Mouse (Mus musculus): ENCODE measurements around the gene Ccr10. TPM values are rescaled to one million over a fixed set of nuclear protein-coding genes. Genes with fewer than 3 reads are reported as not detected.

Ccr10 gene
- polyA plus RNA-seq, 1 experiment from 2014 or later = 0.55 TPM

GRCm38 (mm10) chr11:101186526-101187247 is 11.4 kb upstream of the Ccr10 start:
- WGBS = 83% methylated on average over 27 of the region's 27 CpGs
- Histone ChIP-seq H3K27me3 (no peaks in the 10 kb centered on the region), H3K4me3 (no peak overlapping the region), H3K4me1 (peaks cover 33% of the 10 kb centered on the region), H3K9me3 (no peaks in the 10 kb centered on the region), H3K27ac (no peak overlapping the region), H3K4me2 (no peak overlapping the region), H3K9ac (no peak overlapping the region), H3K36me3 (no peaks in the 10 kb centered on the region)
- ATAC-seq (ENCODE audit: borderline replicate concordance, extremely low read depth, low FRiP score, low TSS enrichment) = no peak

DNA sequence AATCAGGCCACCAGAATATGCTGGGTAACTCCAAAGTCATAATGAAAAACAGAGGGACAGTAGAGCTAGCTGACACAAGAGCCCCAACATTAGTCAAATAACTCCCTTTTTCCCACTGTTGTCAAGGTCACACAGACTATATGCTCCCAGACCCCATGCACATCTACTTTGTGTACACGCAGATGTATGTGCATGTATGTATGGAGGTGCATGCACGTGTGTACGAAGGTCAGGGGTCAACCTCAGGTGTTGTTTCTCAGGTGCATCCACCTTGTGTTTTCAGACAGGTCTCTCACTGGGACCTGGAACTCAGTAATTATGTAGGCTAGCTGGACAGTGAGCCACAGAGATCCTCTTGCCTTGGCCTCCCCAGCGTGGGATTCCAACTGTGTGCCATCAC is 10.2 kb upstream of the Ccr10 start:
- Histone ChIP-seq H3K27ac (no peak overlapping the region), H3K4me3 (no peak overlapping the region), H3K4me2 (no peak overlapping the region), H3K4me1 (peaks cover 23% of the 10 kb centered on the region), H3K9ac (no peak overlapping the region), H3K36me3 (no peaks in the 10 kb centered on the region), H3K9me3 (no peaks in the 10 kb centered on the region), H3K27me3 (peaks cover 2% of the 10 kb centered on the region)
- WGBS = 87% methylated on average over 4 of the region's 4 CpGs
- no peak for ATAC-seq (ENCODE audit: borderline replicate concordance, extremely low read depth, low FRiP score, low TSS enrichment)

- H3K36me3 ChIP-seq = no peaks in the 10 kb centered on the region
- WGBS = 85% methylated on average over 12 of the region's 12 CpGs
- H3K4me3 ChIP-seq = no peak overlapping the region
- no peak overlapping the region for H3K9ac ChIP-seq
- peaks cover 19% of the 10 kb centered on the region for H3K4me1 ChIP-seq
- no peak for ATAC-seq (ENCODE audit: borderline replicate concordance, extremely low read depth, low FRiP score, low TSS enrichment)
- H3K9me3 ChIP-seq = no peaks in the 10 kb centered on the region
- H3K4me2 ChIP-seq = no peak overlapping the region
- no peak overlapping the region for H3K27ac ChIP-seq
- peaks cover 5% of the 10 kb centered on the region for H3K27me3 ChIP-seq
Observed at GRCm38 (mm10) chr11:101184984-101185383, 9.7 kb upstream of the Ccr10 start.

DNA sequence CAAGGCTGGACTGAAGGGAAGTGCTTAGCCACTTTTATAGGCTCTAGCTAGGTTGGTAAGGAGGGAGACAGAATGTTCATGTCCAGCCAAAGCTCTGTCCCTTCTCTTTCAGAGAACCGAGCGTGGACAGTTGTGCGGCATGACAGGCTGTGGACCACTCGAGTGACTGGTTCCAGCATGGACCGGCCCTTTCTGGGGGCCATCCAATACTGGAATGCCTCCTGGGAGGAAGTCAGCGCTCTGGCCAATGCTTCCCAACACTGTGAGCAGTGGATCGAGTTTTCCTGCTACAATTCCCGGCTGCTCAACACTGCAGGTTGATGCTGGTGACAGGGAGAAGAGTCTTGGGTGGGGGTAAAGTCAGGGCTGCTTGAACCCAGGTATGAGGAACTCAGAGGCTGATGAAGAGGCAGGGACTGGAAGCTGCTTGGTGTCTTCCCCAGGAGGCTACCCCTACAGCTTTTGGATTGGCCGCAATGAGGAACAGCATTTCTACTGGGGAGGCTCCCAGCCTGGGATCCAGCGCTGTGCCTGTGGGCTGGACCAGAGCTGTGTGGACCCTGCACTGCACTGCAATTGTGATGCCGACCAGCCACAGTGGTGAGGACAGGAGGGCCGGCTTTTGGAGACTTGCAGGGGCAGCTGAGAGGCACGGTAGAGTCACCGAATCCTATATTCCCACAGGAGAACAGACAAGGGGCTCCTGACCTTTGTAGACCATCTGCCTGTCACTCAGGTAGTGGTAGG is 7.7 kb upstream of the Ccr10 start:
- no peak for ATAC-seq (ENCODE audit: borderline replicate concordance, extremely low read depth, low FRiP score, low TSS enrichment)
- H3K9me3 ChIP-seq = no peaks in the 10 kb centered on the region
- 0 out of 2 replicates have a peak, but pooled peaks cover 3% of the 10 kb centered on the region for H3K4me1 ChIP-seq
- no peak overlapping the region for H3K27ac ChIP-seq
- H3K4me3 ChIP-seq = no peak overlapping the region
- no peaks in the 10 kb centered on the region for H3K36me3 ChIP-seq
- H3K27me3 ChIP-seq = peaks cover 14% of the 10 kb centered on the region
- H3K4me2 ChIP-seq = no peak overlapping the region
- H3K9ac ChIP-seq = no peak overlapping the region
- WGBS = 71% methylated on average over 14 of the region's 14 CpGs

DNA sequence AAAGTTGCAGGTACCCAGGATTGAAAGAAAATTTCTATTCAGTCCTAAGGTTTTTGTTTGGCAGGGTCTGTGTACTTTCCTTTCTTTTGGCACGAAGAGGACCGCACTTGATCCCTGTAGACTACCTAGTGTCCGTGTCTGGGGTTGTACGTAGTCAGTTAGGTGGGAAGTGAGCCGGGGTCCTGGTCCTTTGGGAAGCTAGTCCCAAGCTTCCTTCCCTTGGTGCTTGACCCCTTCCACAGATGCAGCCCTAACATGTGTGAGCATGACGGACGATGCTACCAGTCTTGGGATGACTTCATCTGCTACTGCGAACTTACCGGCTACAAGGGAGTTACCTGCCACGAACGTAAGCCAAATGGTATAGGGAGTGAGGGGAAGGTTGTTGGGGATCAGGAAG is 6.7 kb upstream of the Ccr10 start:
- ATAC-seq (ENCODE audit: borderline replicate concordance, extremely low read depth, low FRiP score, low TSS enrichment) = no peak
- no peaks in the 10 kb centered on the region for H3K9me3 ChIP-seq
- no peak overlapping the region for H3K4me2 ChIP-seq
- H3K9ac ChIP-seq = no peak overlapping the region
- 90% methylated on average over 11 of the region's 11 CpGs for WGBS
- H3K4me3 ChIP-seq = no peak overlapping the region
- H3K27me3 ChIP-seq = peaks cover 24% of the 10 kb centered on the region
- H3K27ac ChIP-seq = no peak overlapping the region
- H3K4me1 ChIP-seq = peaks cover 5% of the 10 kb centered on the region; the same call in 1 of the 2 replicates
- no peaks in the 10 kb centered on the region for H3K36me3 ChIP-seq

DNA sequence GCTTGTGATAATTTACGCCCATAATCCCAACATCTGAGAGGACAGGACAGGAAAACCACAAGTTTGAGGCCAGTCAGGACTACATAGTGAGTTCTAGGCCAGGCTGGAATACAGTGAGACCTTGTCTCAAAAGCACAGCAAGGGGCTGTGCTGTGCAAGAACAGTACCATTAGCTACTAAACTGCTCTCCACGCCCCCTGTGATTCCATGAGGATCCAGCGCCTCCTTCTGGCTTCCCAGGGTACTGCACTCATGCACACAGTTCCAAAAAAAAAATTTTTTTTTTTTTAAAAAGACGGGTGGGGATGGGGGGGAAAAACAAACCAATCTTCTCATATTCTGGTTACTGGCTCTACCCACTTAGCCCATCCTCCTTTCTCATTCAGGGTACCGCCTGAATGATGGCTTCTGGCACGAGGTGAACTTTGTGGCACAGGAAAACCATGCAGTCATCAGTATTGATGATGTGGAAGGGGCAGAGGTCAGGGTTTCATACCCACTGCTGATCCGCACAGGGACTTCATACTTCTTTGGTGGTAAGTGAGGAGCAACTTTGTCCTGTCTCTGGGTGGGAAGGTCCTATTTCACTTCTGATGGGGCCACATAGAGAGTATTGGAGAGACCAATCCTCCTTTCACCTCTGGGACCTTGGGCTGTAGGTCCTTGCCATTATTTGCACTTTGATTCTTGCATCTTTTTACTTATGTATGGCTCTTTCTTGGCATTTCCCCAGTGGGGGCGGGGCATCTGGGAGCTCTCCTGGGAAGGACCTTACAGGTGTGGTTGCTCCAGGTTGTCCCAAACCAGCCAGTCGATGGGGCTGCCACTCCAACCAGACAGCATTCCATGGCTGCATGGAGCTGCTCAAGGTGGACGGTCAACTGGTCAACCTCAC is 5.8 kb upstream of the Ccr10 start:
- no peak for ATAC-seq (ENCODE audit: borderline replicate concordance, extremely low read depth, low FRiP score, low TSS enrichment)
- Histone ChIP-seq H3K9ac (no peak overlapping the region), H3K36me3 (no peaks in the 10 kb centered on the region), H3K4me2 (no peak overlapping the region), H3K27ac (no peak overlapping the region), H3K4me1 (peaks cover 14% of the 10 kb centered on the region), H3K27me3 (peaks cover 32% of the 10 kb centered on the region), H3K4me3 (no peak overlapping the region), H3K9me3 (no peaks in the 10 kb centered on the region)
- WGBS = 35% methylated on average over 10 of the region's 10 CpGs

GRCm38 (mm10) chr11:101180261-101180660 is 5.0 kb upstream of the Ccr10 start:
- H3K4me3 ChIP-seq = no peak overlapping the region
- 55% methylated on average over 17 of the region's 17 CpGs for WGBS
- H3K27me3 ChIP-seq = peaks cover 39% of the 10 kb centered on the region
- no peak overlapping the region for H3K9ac ChIP-seq
- no peak overlapping the region for H3K27ac ChIP-seq
- no peak overlapping the region for H3K4me2 ChIP-seq
- peaks cover 20% of the 10 kb centered on the region for H3K4me1 ChIP-seq
- ATAC-seq (ENCODE audit: borderline replicate concordance, extremely low read depth, low FRiP score, low TSS enrichment) = no peak
- no peaks in the 10 kb centered on the region for H3K36me3 ChIP-seq
- no peaks in the 10 kb centered on the region for H3K9me3 ChIP-seq

GRCm38 (mm10) chr11:101179306-101179705 is 4.1 kb upstream of the Ccr10 start:
- no peak for ATAC-seq (ENCODE audit: borderline replicate concordance, extremely low read depth, low FRiP score, low TSS enrichment)
- no peak overlapping the region for H3K27ac ChIP-seq
- 81% methylated on average over 15 of the region's 15 CpGs for WGBS
- H3K9me3 ChIP-seq = no peaks in the 10 kb centered on the region
- no peak overlapping the region for H3K4me2 ChIP-seq
- peaks cover 48% of the 10 kb centered on the region for H3K27me3 ChIP-seq
- peaks cover 29% of the 10 kb centered on the region for H3K4me1 ChIP-seq
- H3K36me3 ChIP-seq = no peaks in the 10 kb centered on the region
- no peak overlapping the region for H3K4me3 ChIP-seq
- H3K9ac ChIP-seq = no peak overlapping the region

DNA sequence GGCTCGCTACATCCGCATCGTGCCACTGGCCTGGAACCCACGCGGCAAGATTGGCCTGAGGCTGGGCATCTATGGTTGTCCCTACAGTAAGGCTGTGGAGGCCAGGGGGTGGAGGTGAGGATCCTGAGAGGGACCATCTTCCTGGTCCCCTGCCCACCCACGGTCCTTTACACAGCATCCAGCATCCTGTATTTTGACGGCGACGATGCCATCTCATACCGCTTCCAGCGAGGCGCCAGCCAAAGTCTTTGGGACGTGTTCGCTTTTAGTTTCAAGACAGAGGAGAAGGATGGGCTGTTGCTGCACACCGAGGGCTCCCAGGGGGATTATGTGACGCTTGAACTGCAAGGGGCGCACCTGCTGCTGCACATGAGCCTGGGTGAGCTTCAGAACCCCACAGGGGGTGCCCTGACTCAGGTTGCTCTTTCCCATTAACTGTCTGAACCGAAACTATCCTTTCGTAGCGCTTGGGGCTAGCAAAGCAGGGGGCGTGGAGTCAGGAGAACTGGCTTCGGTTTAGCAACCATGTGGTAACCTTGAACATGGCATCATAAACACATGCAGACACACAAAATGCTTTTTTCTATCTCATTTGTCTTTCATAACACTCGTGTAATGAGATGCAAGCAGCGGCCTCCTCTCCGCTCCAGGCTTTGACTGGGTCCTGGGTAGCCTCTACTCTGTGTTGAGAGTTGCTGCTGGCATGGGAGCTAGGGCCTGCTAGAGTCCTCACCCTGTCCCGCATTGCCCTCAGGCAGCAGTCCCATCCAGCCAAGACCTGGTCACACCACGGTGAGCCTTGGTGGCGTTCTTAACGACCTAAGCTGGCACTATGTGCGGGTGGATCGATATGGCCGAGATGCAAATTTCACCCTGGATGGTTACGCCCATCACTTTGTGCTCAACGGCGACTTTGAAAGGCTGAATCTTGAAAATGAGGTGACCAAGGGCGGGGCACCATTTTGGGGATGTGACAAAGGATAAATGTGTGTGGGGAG is 3.1 kb upstream of the Ccr10 start:
- Histone ChIP-seq H3K27me3 (peaks cover 49% of the 10 kb centered on the region), H3K27ac (no peak overlapping the region), H3K36me3 (no peaks in the 10 kb centered on the region), H3K9ac (no peak overlapping the region), H3K9me3 (no peaks in the 10 kb centered on the region), H3K4me2 (no peak overlapping the region), H3K4me1 (peaks cover 37% of the 10 kb centered on the region), H3K4me3 (no peak overlapping the region)
- WGBS = 61% methylated on average over 36 of the region's 36 CpGs
- no peak for ATAC-seq (ENCODE audit: borderline replicate concordance, extremely low read depth, low FRiP score, low TSS enrichment)

DNA sequence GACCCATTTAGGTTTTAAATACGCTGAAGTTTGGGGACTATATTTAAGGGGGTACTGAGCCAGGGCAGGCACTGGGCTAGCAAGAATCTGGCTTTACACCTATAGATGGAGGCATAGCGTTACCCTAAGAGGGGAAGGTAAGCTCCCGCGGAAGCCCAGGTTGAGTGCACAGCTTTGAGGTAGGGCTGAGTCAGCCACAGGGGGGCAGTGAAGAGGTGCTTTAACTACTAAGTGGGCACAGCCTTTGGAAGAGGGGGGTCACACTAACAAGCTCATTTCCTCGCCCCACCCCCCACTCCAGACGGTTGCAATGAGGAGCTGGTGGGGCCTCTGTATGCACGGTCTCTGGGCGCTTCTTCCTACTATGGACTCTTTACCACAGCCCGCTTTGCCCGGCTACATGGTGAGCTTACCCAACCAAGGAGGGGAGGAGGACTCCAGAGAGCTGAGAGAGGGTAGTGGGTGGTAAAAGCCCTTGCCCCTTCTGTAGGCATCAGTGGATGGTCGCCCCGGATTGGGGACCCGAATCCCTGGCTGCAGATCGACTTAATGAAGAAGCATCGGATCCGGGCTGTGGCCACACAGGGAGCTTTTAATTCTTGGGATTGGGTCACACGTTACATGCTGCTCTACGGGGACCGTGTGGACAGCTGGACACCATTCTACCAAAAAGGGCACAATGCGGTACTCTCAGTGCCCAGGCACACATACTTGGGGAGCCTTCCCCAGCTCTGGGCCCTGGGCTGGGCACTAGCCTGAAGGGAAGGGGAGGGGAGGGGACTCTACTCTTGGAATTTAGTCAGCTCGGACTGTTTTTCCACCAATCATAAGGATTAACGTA is 1.9 kb upstream of the Ccr10 start:
- H3K4me2 ChIP-seq = peak overlapping the region; percentile 53; the same call in 1 of the 2 replicates
- H3K9me3 ChIP-seq = no peaks in the 10 kb centered on the region
- 29% methylated on average over 22 of the region's 22 CpGs for WGBS
- H3K4me1 ChIP-seq = peaks cover 48% of the 10 kb centered on the region
- ATAC-seq (ENCODE audit: borderline replicate concordance, extremely low read depth, low FRiP score, low TSS enrichment) = no peak
- no peaks in the 10 kb centered on the region for H3K36me3 ChIP-seq
- no peak overlapping the region for H3K27ac ChIP-seq
- no peak overlapping the region for H3K9ac ChIP-seq
- peaks cover 49% of the 10 kb centered on the region for H3K27me3 ChIP-seq
- H3K4me3 ChIP-seq = peak overlapping the region; percentile 5; the same call in 1 of the 2 replicates

All from lung, embryonic 15.5 days (tissue).